Mouse (Mus musculus) ES-Bruce4 (cell line): ENCODE measurements at regions not wholly inside any gene's neighbourhood (a gene's known extent, or its start where the extent isn't known, plus 50 kb on each side); places are given as distances from the start of the nearest gene placed in this dataset.
"Not testable (repeated sequence)": the region's sequence is repeated elsewhere in the genome, so short reads cannot be mapped to it uniquely, and the experiment has no call there.

ENCODE experiments used
- H3K27ac ChIP-seq: 2 replicates; pipeline ENCODE4 v1.5.1; 2012; ENCODE audit warnings: low read length, inconsistent platforms; ENCODE audit not compliant: insufficient read depth
- H3K27me3 ChIP-seq: 2 replicates; pipeline ENCODE4 v1.6.1; 2012; ENCODE audit warnings: mild to moderate bottlenecking, low read length, inconsistent platforms; ENCODE audit not compliant: control insufficient read depth, poor library complexity, insufficient read depth, severe bottlenecking
- H3K36me3 ChIP-seq: 2 replicates; pipeline ENCODE4 v1.6.1; 2012; ENCODE audit warnings: inconsistent platforms, mild to moderate bottlenecking, low read length, moderate library complexity; ENCODE audit not compliant: control insufficient read depth, poor library complexity, insufficient read depth, severe bottlenecking
- H3K4me1 ChIP-seq: one replicate; pipeline ENCODE4 v1.8.1; 2011; ENCODE audit warnings: low read length; ENCODE audit not compliant: control insufficient read depth, insufficient read depth
- H3K4me3 ChIP-seq: 2 replicates; pipeline ENCODE4 v1.5.1; 2011; ENCODE audit warnings: low read depth, mild to moderate bottlenecking, low read length
- H3K9ac ChIP-seq: 2 replicates; pipeline ENCODE4 v1.6.1; 2012; ENCODE audit warnings: low read depth, mild to moderate bottlenecking, inconsistent platforms; ENCODE audit not compliant: poor library complexity, severe bottlenecking
- H3K9me3 ChIP-seq: replicated peaks from 2 replicates; pipeline ENCODE4 v1.6.1; 2012; ENCODE audit warnings: mild to moderate bottlenecking, low read length, inconsistent platforms; ENCODE audit not compliant: control insufficient read depth, poor library complexity, insufficient read depth, severe bottlenecking
- CTCF ChIP-seq: IDR thresholded peaks from one replicate; pipeline ENCODE4 v1.8.1; 2011; ENCODE audit warnings: low read depth, low read length
- EP300 ChIP-seq: IDR thresholded peaks from 2 replicates; pipeline ENCODE4 v1.6.1; 2011; ENCODE audit warnings: low read depth, low read length; ENCODE audit not compliant: insufficient read depth
- POLR2A ChIP-seq: IDR thresholded peaks from one replicate; pipeline ENCODE4 v1.8.1; 2011; ENCODE audit warnings: low read length; ENCODE audit not compliant: insufficient read depth

GRCm38 (mm10) chrX:166789031-166789430 is 203.5 kb upstream of the Egfl6 start:
- no peaks in the 10 kb centered on the region for H3K27me3 ChIP-seq

GRCm38 (mm10) chrX:166787137-166787536 is 201.6 kb upstream of the Egfl6 start:
- not testable (repeated sequence) for H3K9ac ChIP-seq, H3K27me3 ChIP-seq, H3K36me3 ChIP-seq, H3K4me3 ChIP-seq, H3K4me1 ChIP-seq, H3K27ac ChIP-seq, H3K9me3 ChIP-seq

More at GRCm38 (mm10) chrX:166789031-166789430, 203.5 kb upstream of the Egfl6 start:
- no peak overlapping the region for H3K9ac ChIP-seq
- no peak overlapping the region for H3K27ac ChIP-seq
- no peaks in the 10 kb centered on the region for H3K36me3 ChIP-seq
- TF ChIP-seq POLR2A (no peak), CTCF (no peak), EP300 (no peak)
- no peaks in the 10 kb centered on the region for H3K9me3 ChIP-seq
- no peaks in the 10 kb centered on the region for H3K4me1 ChIP-seq
- no peak overlapping the region for H3K4me3 ChIP-seq

GRCm38 (mm10) chrX:166785615-166786014 is 200.1 kb upstream of the Egfl6 start:
- H3K9me3 ChIP-seq, result no peaks in the 10 kb centered on the region
- no peaks in the 10 kb centered on the region for H3K36me3 ChIP-seq
- H3K27ac ChIP-seq, result no peak overlapping the region
- H3K4me3 ChIP-seq, result no peak overlapping the region
- TF ChIP-seq POLR2A (no peak), CTCF (no peak), EP300 (no peak)
- no peaks in the 10 kb centered on the region for H3K27me3 ChIP-seq
- H3K4me1 ChIP-seq, result no peaks in the 10 kb centered on the region
- H3K9ac ChIP-seq, result no peak overlapping the region

GRCm38 (mm10) chrX:166783377-166783776 is 197.9 kb upstream of the Egfl6 start:
- Histone ChIP-seq H3K27me3 (no peaks in the 10 kb centered on the region), H3K9me3 (no peaks in the 10 kb centered on the region), H3K27ac (no peak overlapping the region), H3K9ac (no peak overlapping the region), H3K4me3 (no peak overlapping the region), H3K4me1 (no peaks in the 10 kb centered on the region), H3K36me3 (no peaks in the 10 kb centered on the region)
- TF ChIP-seq CTCF (no peak), EP300 (no peak), POLR2A (no peak)

- no peak overlapping the region for H3K4me3 ChIP-seq
- H3K27ac ChIP-seq, result no peak overlapping the region
- no peak overlapping the region for H3K9ac ChIP-seq
- TF ChIP-seq EP300, result no peak
- TF ChIP-seq CTCF, result no peak
- TF ChIP-seq POLR2A, result no peak
- no peaks in the 10 kb centered on the region for H3K9me3 ChIP-seq
- no peaks in the 10 kb centered on the region for H3K4me1 ChIP-seq
- no peaks in the 10 kb centered on the region for H3K36me3 ChIP-seq
- H3K27me3 ChIP-seq, result no peaks in the 10 kb centered on the region
Observed at GRCm38 (mm10) chrX:166779334-166780092, 194.0 kb upstream of the Egfl6 start.

- no peak overlapping the region for H3K4me3 ChIP-seq
Observed at GRCm38 (mm10) chrX:166773408-166773854, 187.9 kb upstream of the Egfl6 start.

More at GRCm38 (mm10) chrX:166773408-166773854, 187.9 kb upstream of the Egfl6 start:
- no peak overlapping the region for H3K27ac ChIP-seq
- H3K9me3 ChIP-seq, result no peaks in the 10 kb centered on the region
- no peak overlapping the region for H3K9ac ChIP-seq
- no peaks in the 10 kb centered on the region for H3K27me3 ChIP-seq
- H3K36me3 ChIP-seq, result no peaks in the 10 kb centered on the region
- no peaks in the 10 kb centered on the region for H3K4me1 ChIP-seq
- TF ChIP-seq EP300 (0 out of 2 replicates have a peak, but pooled peaks have one; percentile 42), CTCF (no peak)
